Comparison of ENCODE assay signal across 9 mouse cellular contexts in genomic region chr16:13733518-13734137, GRCm38 (mm10). TPM values are rescaled to one million over a fixed set of nuclear protein-coding genes. Genes with fewer than 3 reads are reported as not detected.
DNase-seq lines count a peak whose midpoint lies in the region; TF ChIP-seq lines count a peak whose summit lies in the region.
"Had no signal": no experiment of that assay in that cellular context is flagged by ENCODE, and none has a peak within 500 bp of the region (broad histone marks: within the 10 kb centered on the region; RNA-seq: fewer than 3 reads in every experiment).

No protein-coding gene starts in this region.

- TF ChIP-seq CTCF in C2C12 (IDR thresholded peaks at IDR 0.05; ENCODE audit: control insufficient read depth, insufficient read depth, insufficient read length): peak; percentile 48

- intact Hi-C loops in gastrocnemius, postnatal 14 days (cut with DNase I; ENCODE audit: low total_unique reads): loop anchor here (10.0 kb wide), 2 partner anchors 199 to 619 kb away; no protein-coding TSS in a partner anchor

- DNase-seq in NIH3T3 (ENCODE audit: low read depth): peak; percentile 87
- DNase-seq in cerebellum, postnatal 10 days: peak; percentile 90 to 92
- peak; percentile 73 for DNase-seq in gastrocnemius, postnatal 14 days
- peak; percentile 53 to 86 for DNase-seq in layer of hippocampus, adult 18-20 months (ENCODE audit: low spot score in 2 of 2)
- DNase-seq in lung, postnatal 14 days: peak; percentile 87
- DNase-seq in right cerebral cortex, postnatal 36 days (ENCODE audit: low spot score in 2 of 2): peak; percentile 51 to 56
- DNase-seq in urinary bladder, postnatal 4 days (ENCODE audit: low spot score in 2 of 2): peak; percentile 54 to 83

- H3K4me3 ChIP-seq in C2C12 (ENCODE audit: insufficient read depth, poor library complexity, severe bottlenecking): no peak overlapping the region
- H3K4me3 ChIP-seq: limb, embryonic 13.5 days had no signal

- no peaks in the 10 kb centered on the region for H3K79me2 ChIP-seq in C2C12 (ENCODE audit: control insufficient read depth, insufficient read depth)

- peaks cover 12% of the 10 kb centered on the region for H3K27me3 ChIP-seq in C2C12 (ENCODE audit: control insufficient read depth, insufficient read depth, insufficient read length)

- H3K36me3 ChIP-seq in C2C12 (ENCODE audit: control insufficient read depth, insufficient read depth): no peaks in the 10 kb centered on the region
- H3K36me3 ChIP-seq: limb, embryonic 13.5 days had no signal

- H3ac ChIP-seq in C2C12 (ENCODE audit: control insufficient read depth, insufficient read length, low read depth): no peak overlapping the region

- no peaks in the 10 kb centered on the region for H3K79me3 ChIP-seq in C2C12 (ENCODE audit: low read depth)

TF ChIP-seq in C2C12, 6 proteins besides CTCF, POLR2A, EP300 and RAD21:
- no peak for TF ChIP-seq MYOD1 (IDR thresholded peaks at IDR 0.05; ENCODE audit: control insufficient read depth, insufficient read length, low read depth)

RNA-seq across cellular contexts. Expression of gene Pla2g10, which starts 2.8 kb away (rescaled TPM):
- not detected for polyA plus RNA-seq in C2C12 (2012; fragmentation: generic; extraction: Trizol)
- not detected for total RNA-seq in gastrocnemius, postnatal 14 days (2021)
- not detected for total RNA-seq in layer of hippocampus, adult 18-20 months (2021)

RNA-seq across cellular contexts. Expression of gene Rrn3, which starts 46.9 kb away (rescaled TPM):
- polyA plus RNA-seq in C2C12 (2012; fragmentation: generic; extraction: Trizol): 44.3 TPM
- 10 to 100 TPM; 25.1 to 26.6 TPM for total RNA-seq in gastrocnemius, postnatal 14 days (2021)
- total RNA-seq in layer of hippocampus, adult 18-20 months (2021): 10 to 100 TPM; 51.3 to 51.5 TPM
